Mouse (Mus musculus): Measurements from ENCODE around the gene Acr.
A peak's percentile ranks its signal among the peaks of the same experiment; 100 is the strongest.

Acr gene

GRCm38 (mm10) chr15:89568114-89568513, at the start of gene Acr:
Gene Acr (plus strand): TSS chr15:89568326.
- DNase-seq (ENCODE audit: low spot score) = no peak

GRCm38 (mm10) chr15:89521951-89522350, 46.2 kb upstream of the Acr start:
- DNase-seq (ENCODE audit: low spot score) = no peak

GRCm38 (mm10) chr15:89522566-89523282, 45.4 kb upstream of the Acr start:
- DNase-seq (ENCODE audit: low spot score) = no peak

- no peak for DNase-seq (ENCODE audit: low spot score)
Observed at GRCm38 (mm10) chr15:89523283-89523832, 44.8 kb upstream of the Acr start.

- no peak for DNase-seq (ENCODE audit: low spot score)
Observed at GRCm38 (mm10) chr15:89524001-89524571, 44.0 kb upstream of the Acr start.

- no peak for DNase-seq (ENCODE audit: low spot score)
Observed at GRCm38 (mm10) chr15:89524611-89525415, 43.3 kb upstream of the Acr start.

- no peak for DNase-seq (ENCODE audit: low spot score)
Observed at GRCm38 (mm10) chr15:89525464-89525863, 42.7 kb upstream of the Acr start.

GRCm38 (mm10) chr15:89525896-89526295, 42.2 kb upstream of the Acr start:
- no peak for DNase-seq (ENCODE audit: low spot score)

- DNase-seq (ENCODE audit: low spot score) = no peak
Observed at GRCm38 (mm10) chr15:89526776-89527325, 41.3 kb upstream of the Acr start.

GRCm38 (mm10) chr15:89527466-89527865, 40.7 kb upstream of the Acr start:
- no peak for DNase-seq (ENCODE audit: low spot score)

- DNase-seq (ENCODE audit: low spot score) = no peak
Observed at GRCm38 (mm10) chr15:89528201-89528850, 39.8 kb upstream of the Acr start.

- DNase-seq (ENCODE audit: low spot score) = no peak
Observed at GRCm38 (mm10) chr15:89528923-89529322, 39.2 kb upstream of the Acr start.

GRCm38 (mm10) chr15:89530336-89530735, 37.8 kb upstream of the Acr start:
- DNase-seq (ENCODE audit: low spot score) = peak; percentile 44

- no peak for DNase-seq (ENCODE audit: low spot score)
Observed at GRCm38 (mm10) chr15:89531399-89531798, 36.7 kb upstream of the Acr start.

GRCm38 (mm10) chr15:89532026-89532923, 35.9 kb upstream of the Acr start:
- DNase-seq (ENCODE audit: low spot score) = no peak

- no peak for DNase-seq (ENCODE audit: low spot score)
Observed at GRCm38 (mm10) chr15:89532924-89533842, 34.9 kb upstream of the Acr start.

- no peak for DNase-seq (ENCODE audit: low spot score)
Observed at GRCm38 (mm10) chr15:89533843-89534207, 34.3 kb upstream of the Acr start.

GRCm38 (mm10) chr15:89544171-89544570, 24.0 kb upstream of the Acr start:
- no peak for DNase-seq (ENCODE audit: low spot score)

GRCm38 (mm10) chr15:89547321-89547720, 20.8 kb upstream of the Acr start:
- no peak for DNase-seq (ENCODE audit: low spot score)

Measured in testis, postnatal 14 days (tissue).